Mouse (Mus musculus): Measurements from ENCODE around the gene Ikzf1. TPM values are rescaled to one million over a fixed set of nuclear protein-coding genes. Genes with fewer than 3 reads are reported as not detected.

Ikzf1 gene
- polyA plus RNA-seq, 1 experiment = 645 TPM

GRCm38 (mm10) chr11:11744222-11744621 lies 59.4 kb downstream of the Ikzf1 start:
- no peaks in the 10 kb centered on the region for H3K27me3 ChIP-seq (ENCODE audit: control insufficient read depth, insufficient read depth, low read length)
- TF ChIP-seq CTCF (IDR thresholded peaks at IDR 0.05; ENCODE audit: borderline replicate concordance, control insufficient read depth, extremely low read depth, insufficient read depth, low read length, poor library complexity) = no peak
- WGBS = 81% methylated on average over 1 of the region's 1 CpGs
- H3K4me3 ChIP-seq (ENCODE audit: control insufficient read depth, insufficient read depth, low read length) = no peak overlapping the region
- no peak for DNase-seq
- H3K27ac ChIP-seq (ENCODE audit: control insufficient read depth, insufficient read depth, low read length) = no peak overlapping the region
- peaks cover 66% of the 10 kb centered on the region for H3K36me3 ChIP-seq (ENCODE audit: control insufficient read depth, insufficient read depth, low read length)
- H3K4me1 ChIP-seq (replicated peaks; ENCODE audit: control insufficient read depth, insufficient read depth, low read length) = peaks cover 11% of the 10 kb centered on the region

- Histone ChIP-seq H3K27me3 (ENCODE audit: control insufficient read depth, insufficient read depth, low read length) (no peaks in the 10 kb centered on the region), H3K36me3 (ENCODE audit: control insufficient read depth, insufficient read depth, low read length) (peaks cover 100% of the 10 kb centered on the region), H3K4me1 (replicated peaks; ENCODE audit: control insufficient read depth, insufficient read depth, low read length) (peaks cover 7% of the 10 kb centered on the region), H3K4me3 (ENCODE audit: control insufficient read depth, insufficient read depth, low read length) (no peak overlapping the region), H3K27ac (ENCODE audit: control insufficient read depth, insufficient read depth, low read length) (no peak overlapping the region; the same call in 1 of the 2 replicates)
- TF ChIP-seq CTCF (IDR thresholded peaks at IDR 0.05; ENCODE audit: borderline replicate concordance, control insufficient read depth, extremely low read depth, insufficient read depth, low read length, poor library complexity) (no peak), POLR2A (IDR thresholded peaks at IDR 0.05; ENCODE audit: control insufficient read depth, extremely low read depth, insufficient read depth, low read length, poor library complexity) (no peak)
- 19% methylated on average over 5 of the region's 5 CpGs for WGBS
- DNase-seq = no peak
These were observed 66.3 kb downstream of the Ikzf1 start for GRCm38 (mm10) chr11:11751091-11751490.

- H3K4me3 ChIP-seq (ENCODE audit: control insufficient read depth, insufficient read depth, low read length) = no peak overlapping the region
- no peak for TF ChIP-seq CTCF (IDR thresholded peaks at IDR 0.05; ENCODE audit: borderline replicate concordance, control insufficient read depth, extremely low read depth, insufficient read depth, low read length, poor library complexity)
- no peak for TF ChIP-seq POLR2A (IDR thresholded peaks at IDR 0.05; ENCODE audit: control insufficient read depth, extremely low read depth, insufficient read depth, low read length, poor library complexity)
- peaks cover 7% of the 10 kb centered on the region for H3K4me1 ChIP-seq (replicated peaks; ENCODE audit: control insufficient read depth, insufficient read depth, low read length)
- no peak overlapping the region for H3K27ac ChIP-seq (ENCODE audit: control insufficient read depth, insufficient read depth, low read length)
- peaks cover 100% of the 10 kb centered on the region for H3K36me3 ChIP-seq (ENCODE audit: control insufficient read depth, insufficient read depth, low read length)
- no peak for DNase-seq
- WGBS = 97% methylated on average over 5 of the region's 5 CpGs
- no peaks in the 10 kb centered on the region for H3K27me3 ChIP-seq (ENCODE audit: control insufficient read depth, insufficient read depth, low read length)
These were observed 68.1 kb downstream of the Ikzf1 start for GRCm38 (mm10) chr11:11752859-11753258.

- 94% methylated on average over 6 of the region's 6 CpGs for WGBS
- H3K4me3 ChIP-seq (ENCODE audit: control insufficient read depth, insufficient read depth, low read length) = no peak overlapping the region
- H3K36me3 ChIP-seq (ENCODE audit: control insufficient read depth, insufficient read depth, low read length) = peaks cover 98% of the 10 kb centered on the region
- H3K4me1 ChIP-seq (replicated peaks; ENCODE audit: control insufficient read depth, insufficient read depth, low read length) = peaks cover 3% of the 10 kb centered on the region
- no peak for TF ChIP-seq CTCF (IDR thresholded peaks at IDR 0.05; ENCODE audit: borderline replicate concordance, control insufficient read depth, extremely low read depth, insufficient read depth, low read length, poor library complexity)
- no peak for TF ChIP-seq POLR2A (IDR thresholded peaks at IDR 0.05; ENCODE audit: control insufficient read depth, extremely low read depth, insufficient read depth, low read length, poor library complexity)
- DNase-seq = no peak
- H3K27me3 ChIP-seq (ENCODE audit: control insufficient read depth, insufficient read depth, low read length) = no peaks in the 10 kb centered on the region
- no peak overlapping the region for H3K27ac ChIP-seq (ENCODE audit: control insufficient read depth, insufficient read depth, low read length)
These were observed 73.3 kb downstream of the Ikzf1 start for GRCm38 (mm10) chr11:11758121-11758520.

- no peak for TF ChIP-seq POLR2A (IDR thresholded peaks at IDR 0.05; ENCODE audit: control insufficient read depth, extremely low read depth, insufficient read depth, low read length, poor library complexity)
- TF ChIP-seq CTCF (IDR thresholded peaks at IDR 0.05; ENCODE audit: borderline replicate concordance, control insufficient read depth, extremely low read depth, insufficient read depth, low read length, poor library complexity) = no peak
- Histone ChIP-seq H3K4me1 (replicated peaks; ENCODE audit: control insufficient read depth, insufficient read depth, low read length) (peaks cover 8% of the 10 kb centered on the region), H3K4me3 (ENCODE audit: control insufficient read depth, insufficient read depth, low read length) (no peak overlapping the region), H3K27ac (ENCODE audit: control insufficient read depth, insufficient read depth, low read length) (no peak overlapping the region), H3K27me3 (ENCODE audit: control insufficient read depth, insufficient read depth, low read length) (no peaks in the 10 kb centered on the region), H3K36me3 (ENCODE audit: control insufficient read depth, insufficient read depth, low read length) (peaks cover 97% of the 10 kb centered on the region)
- 95% methylated on average over 1 of the region's 1 CpGs for WGBS
- no peak for DNase-seq
These were observed 74.1 kb downstream of the Ikzf1 start for GRCm38 (mm10) chr11:11758883-11759282.

- no peaks in the 10 kb centered on the region for H3K27me3 ChIP-seq (ENCODE audit: control insufficient read depth, insufficient read depth, low read length)
- H3K4me3 ChIP-seq (ENCODE audit: control insufficient read depth, insufficient read depth, low read length) = no peak overlapping the region
- DNase-seq = no peak
- H3K4me1 ChIP-seq (replicated peaks; ENCODE audit: control insufficient read depth, insufficient read depth, low read length) = peaks cover 13% of the 10 kb centered on the region
- peaks cover 85% of the 10 kb centered on the region for H3K36me3 ChIP-seq (ENCODE audit: control insufficient read depth, insufficient read depth, low read length)
- WGBS = 23% methylated on average over 4 of the region's 4 CpGs
- TF ChIP-seq POLR2A (IDR thresholded peaks at IDR 0.05; ENCODE audit: control insufficient read depth, extremely low read depth, insufficient read depth, low read length, poor library complexity) = no peak
- H3K27ac ChIP-seq (ENCODE audit: control insufficient read depth, insufficient read depth, low read length) = peak overlapping the region; percentile 24; the same call in 1 of the 2 replicates
These were observed 78.4 kb downstream of the Ikzf1 start for GRCm38 (mm10) chr11:11763211-11763666.

GRCm38 (mm10) chr11:11765414-11765813 lies 80.6 kb downstream of the Ikzf1 start:
- WGBS = 59% methylated on average over 1 of the region's 1 CpGs
- Histone ChIP-seq H3K27me3 (ENCODE audit: control insufficient read depth, insufficient read depth, low read length) (no peaks in the 10 kb centered on the region), H3K4me1 (replicated peaks; ENCODE audit: control insufficient read depth, insufficient read depth, low read length) (peaks cover 13% of the 10 kb centered on the region), H3K27ac (ENCODE audit: control insufficient read depth, insufficient read depth, low read length) (no peak overlapping the region; the same call in 1 of the 2 replicates), H3K36me3 (ENCODE audit: control insufficient read depth, insufficient read depth, low read length) (peaks cover 84% of the 10 kb centered on the region), H3K4me3 (ENCODE audit: control insufficient read depth, insufficient read depth, low read length) (no peak overlapping the region)
- DNase-seq = no peak
- TF ChIP-seq CTCF (IDR thresholded peaks at IDR 0.05; ENCODE audit: borderline replicate concordance, control insufficient read depth, extremely low read depth, insufficient read depth, low read length, poor library complexity) = no peak
- TF ChIP-seq POLR2A (IDR thresholded peaks at IDR 0.05; ENCODE audit: control insufficient read depth, extremely low read depth, insufficient read depth, low read length, poor library complexity) = no peak
